Mouse (Mus musculus): ENCODE measurements around the gene Clstn2. TPM values are rescaled to one million over a fixed set of nuclear protein-coding genes. Genes with fewer than 3 reads are reported as not detected.

The Clstn2 gene
- polyA plus RNA-seq, 1 experiment from 2014 or later, result 4.3 TPM

- Histone ChIP-seq H3K9ac (no peak overlapping the region), H3K36me3 (no peaks in the 10 kb centered on the region), H3K27me3 (no peaks in the 10 kb centered on the region), H3K9me3 (replicated peaks) (no peaks in the 10 kb centered on the region), H3K27ac (no peak overlapping the region), H3K4me2 (replicated peaks) (no peak overlapping the region), H3K4me1 (peaks cover 7% of the 10 kb centered on the region), H3K4me3 (no peak overlapping the region)
- WGBS, result 95% methylated on average over 3 of the region's 3 CpGs
- no peak for ATAC-seq (ENCODE audit: low FRiP score)
Observed at GRCm38 (mm10) chr9:97599006-97599405, 434.0 kb downstream of the Clstn2 start.

DNA sequence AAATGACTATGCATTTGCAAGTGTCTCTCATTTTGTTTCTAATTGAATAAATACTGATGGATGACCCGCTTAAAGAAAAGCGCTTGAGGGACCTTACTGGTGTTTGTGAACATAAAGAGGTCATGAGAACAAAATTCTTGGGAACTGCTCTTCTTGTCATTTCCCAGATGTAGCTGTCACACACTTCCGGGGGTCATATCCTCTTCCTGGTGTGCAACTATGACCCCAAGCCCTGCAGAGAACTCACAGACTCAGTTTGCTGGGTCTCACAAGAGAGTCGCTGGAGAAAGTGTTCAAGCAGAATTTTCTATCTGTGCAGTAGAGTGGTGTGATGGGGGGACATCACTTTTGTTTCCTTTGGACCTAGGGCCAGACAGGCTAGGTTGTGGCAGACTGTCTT, 442.3 kb downstream of the Clstn2 start:
- H3K27me3 ChIP-seq, result no peaks in the 10 kb centered on the region
- no peaks in the 10 kb centered on the region for H3K9me3 ChIP-seq (replicated peaks)
- H3K4me1 ChIP-seq, result no peaks in the 10 kb centered on the region
- no peak overlapping the region for H3K9ac ChIP-seq
- whole genome bisulfite sequencing, result 80% methylated on average over 4 of the region's 4 CpGs
- no peak overlapping the region for H3K4me2 ChIP-seq (replicated peaks)
- H3K36me3 ChIP-seq, result no peaks in the 10 kb centered on the region
- no peak for ATAC-seq (ENCODE audit: low FRiP score)
- no peak overlapping the region for H3K4me3 ChIP-seq
- H3K27ac ChIP-seq, result no peak overlapping the region

DNA sequence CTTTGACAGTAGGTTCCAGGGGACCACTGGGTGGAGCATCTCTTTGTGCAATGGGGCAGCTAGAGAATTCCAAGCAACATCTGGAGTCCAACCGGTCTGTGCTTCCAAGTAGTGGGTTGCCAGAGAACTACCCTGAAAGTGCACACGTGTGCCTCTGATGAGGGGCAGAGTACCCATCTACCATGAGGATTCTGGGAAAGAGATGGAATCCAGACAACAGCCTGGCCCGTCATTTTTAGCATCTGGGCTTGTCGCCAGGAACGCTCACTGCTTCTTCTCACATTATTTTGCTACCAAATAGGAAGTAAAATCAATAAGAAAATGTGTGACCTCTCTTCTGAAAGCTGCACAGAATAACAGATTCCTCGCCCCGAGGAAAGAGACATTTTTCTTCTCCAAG, 462.1 kb downstream of the Clstn2 start:
- Histone ChIP-seq H3K4me2 (replicated peaks) (no peak overlapping the region), H3K9me3 (replicated peaks) (no peaks in the 10 kb centered on the region), H3K36me3 (no peaks in the 10 kb centered on the region), H3K27me3 (no peaks in the 10 kb centered on the region), H3K4me3 (no peak overlapping the region), H3K27ac (no peak overlapping the region), H3K9ac (no peak overlapping the region), H3K4me1 (no peaks in the 10 kb centered on the region)
- WGBS, result 79% methylated on average over 7 of the region's 7 CpGs
- ATAC-seq (ENCODE audit: low FRiP score), result no peak

- Histone ChIP-seq H3K4me2 (replicated peaks) (no peak overlapping the region), H3K9ac (no peak overlapping the region)
Observed at GRCm38 (mm10) chr9:97563121-97563520, 469.9 kb downstream of the Clstn2 start.

DNA sequence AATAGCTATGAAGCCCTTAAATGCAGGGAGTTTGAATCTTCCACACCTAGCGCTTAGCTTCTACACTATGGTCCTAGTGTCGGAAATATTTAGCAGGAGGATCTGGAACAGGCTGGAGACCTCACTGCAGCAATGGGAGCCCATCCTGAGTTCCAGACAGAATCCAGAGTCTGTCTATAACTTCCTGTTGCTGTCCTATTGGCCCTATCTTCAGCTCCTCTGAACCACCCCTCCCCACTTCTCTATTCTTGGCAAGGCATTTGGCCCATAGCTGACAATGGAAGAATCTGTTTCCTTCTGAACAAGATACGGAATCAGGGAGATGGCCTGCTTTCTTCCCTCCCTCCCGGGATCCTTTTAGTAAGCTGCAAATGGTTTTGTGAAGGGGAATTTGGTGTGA, 488.6 kb downstream of the Clstn2 start:
- ATAC-seq (ENCODE audit: low FRiP score), result no peak
- H3K4me3 ChIP-seq, result no peak overlapping the region
- 94% methylated on average over 4 of the region's 4 CpGs for WGBS
- H3K27me3 ChIP-seq, result no peaks in the 10 kb centered on the region
- H3K4me2 ChIP-seq (replicated peaks), result no peak overlapping the region
- no peak overlapping the region for H3K27ac ChIP-seq
- no peaks in the 10 kb centered on the region for H3K9me3 ChIP-seq (replicated peaks)
- H3K36me3 ChIP-seq, result no peaks in the 10 kb centered on the region
- no peaks in the 10 kb centered on the region for H3K4me1 ChIP-seq
- no peak overlapping the region for H3K9ac ChIP-seq

More at GRCm38 (mm10) chr9:97563121-97563520, 469.9 kb downstream of the Clstn2 start:
- 93% methylated on average over 6 of the region's 6 CpGs for WGBS
- no peak for ATAC-seq (ENCODE audit: low FRiP score)
- Histone ChIP-seq H3K36me3 (no peaks in the 10 kb centered on the region), H3K4me1 (peaks cover 8% of the 10 kb centered on the region), H3K27ac (no peak overlapping the region), H3K9me3 (replicated peaks) (no peaks in the 10 kb centered on the region), H3K4me3 (no peak overlapping the region), H3K27me3 (no peaks in the 10 kb centered on the region)

- H3K4me1 ChIP-seq, result no peaks in the 10 kb centered on the region
- no peaks in the 10 kb centered on the region for H3K36me3 ChIP-seq
- no peaks in the 10 kb centered on the region for H3K27me3 ChIP-seq
- no peaks in the 10 kb centered on the region for H3K9me3 ChIP-seq (replicated peaks)
- H3K4me2 ChIP-seq (replicated peaks), result no peak overlapping the region
- ATAC-seq (ENCODE audit: low FRiP score), result no peak
- H3K9ac ChIP-seq, result no peak overlapping the region
- 60% methylated on average over 6 of the region's 6 CpGs for WGBS
- no peak overlapping the region for H3K27ac ChIP-seq
- H3K4me3 ChIP-seq, result no peak overlapping the region
Observed at GRCm38 (mm10) chr9:97541419-97541818, 491.6 kb downstream of the Clstn2 start.

DNA sequence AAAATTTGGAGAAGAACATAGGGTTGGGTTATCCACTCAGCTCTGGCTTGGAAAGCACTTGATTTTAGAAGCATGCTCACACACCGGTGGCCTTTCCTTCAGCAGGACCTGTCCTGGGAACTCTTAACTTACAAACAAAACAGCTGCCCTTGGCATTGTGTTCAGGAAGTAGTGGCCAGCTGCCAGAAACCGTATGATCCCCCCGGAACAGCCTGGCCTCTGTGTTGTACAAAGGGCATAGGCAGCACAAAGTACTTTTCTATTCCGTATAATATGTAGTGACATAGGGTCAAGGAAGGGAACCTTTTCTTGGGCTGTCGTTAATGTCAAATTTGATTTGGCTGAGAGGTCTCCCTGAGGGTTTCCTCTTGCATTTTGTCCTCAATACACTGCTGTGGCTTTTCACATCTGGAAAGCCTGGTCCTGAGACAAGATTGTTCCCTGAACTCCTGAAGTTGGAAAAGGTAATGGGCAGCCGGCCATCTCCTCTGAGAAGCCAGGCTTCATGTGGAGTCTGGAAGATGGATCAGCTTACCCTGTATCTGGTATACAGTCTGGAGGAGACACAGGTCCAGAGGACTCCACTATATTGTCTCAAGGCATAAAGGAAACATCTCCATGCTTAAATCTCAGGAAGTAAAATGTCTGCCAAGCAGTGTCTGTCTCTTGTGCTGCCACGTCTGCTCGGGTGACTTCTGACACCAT, 494.8 kb downstream of the Clstn2 start:
- no peaks in the 10 kb centered on the region for H3K4me1 ChIP-seq
- H3K36me3 ChIP-seq, result no peaks in the 10 kb centered on the region
- no peaks in the 10 kb centered on the region for H3K27me3 ChIP-seq
- no peak overlapping the region for H3K9ac ChIP-seq
- H3K27ac ChIP-seq, result no peak overlapping the region
- no peak overlapping the region for H3K4me3 ChIP-seq
- H3K4me2 ChIP-seq (replicated peaks), result no peak overlapping the region
- WGBS, result 54% methylated on average over 8 of the region's 8 CpGs
- no peaks in the 10 kb centered on the region for H3K9me3 ChIP-seq (replicated peaks)
- no peak for ATAC-seq (ENCODE audit: low FRiP score)

- Histone ChIP-seq H3K27ac (no peak overlapping the region), H3K27me3 (no peaks in the 10 kb centered on the region), H3K4me2 (replicated peaks) (no peak overlapping the region), H3K4me3 (no peak overlapping the region), H3K36me3 (no peaks in the 10 kb centered on the region), H3K4me1 (no peaks in the 10 kb centered on the region), H3K9me3 (replicated peaks) (no peaks in the 10 kb centered on the region), H3K9ac (no peak overlapping the region)
- no peak for ATAC-seq (ENCODE audit: low FRiP score)
- 84% methylated on average over 2 of the region's 2 CpGs for WGBS
Observed at GRCm38 (mm10) chr9:97534196-97534595, 498.8 kb downstream of the Clstn2 start.

DNA sequence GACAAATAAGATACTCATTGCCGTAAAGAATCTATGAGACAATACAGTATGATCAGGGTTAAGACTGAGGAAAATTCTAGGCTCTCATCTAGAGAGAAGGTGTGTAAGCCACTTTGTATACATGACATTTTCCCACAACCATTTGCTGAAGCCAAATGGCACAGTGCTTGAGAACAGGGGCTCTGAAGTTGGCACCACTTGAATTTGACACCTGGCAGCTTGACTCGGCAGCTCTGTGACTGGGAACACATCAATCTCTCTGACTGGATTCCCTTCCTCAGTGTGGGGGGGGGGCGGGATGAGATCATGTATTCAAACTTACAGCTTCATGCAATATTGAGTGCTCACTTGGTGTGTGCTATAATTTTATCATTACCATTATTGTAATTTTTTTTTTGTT, 499.7 kb downstream of the Clstn2 start:
- H3K36me3 ChIP-seq, result no peaks in the 10 kb centered on the region
- no peak overlapping the region for H3K9ac ChIP-seq
- H3K27ac ChIP-seq, result no peak overlapping the region
- no peak for ATAC-seq (ENCODE audit: low FRiP score)
- no peaks in the 10 kb centered on the region for H3K4me1 ChIP-seq
- H3K4me3 ChIP-seq, result no peak overlapping the region
- 89% methylated on average over 3 of the region's 3 CpGs for WGBS
- H3K4me2 ChIP-seq (replicated peaks), result no peak overlapping the region
- H3K27me3 ChIP-seq, result no peaks in the 10 kb centered on the region
- H3K9me3 ChIP-seq (replicated peaks), result no peaks in the 10 kb centered on the region

GRCm38 (mm10) chr9:97532536-97532935, 500.4 kb downstream of the Clstn2 start:
- no peak for ATAC-seq (ENCODE audit: low FRiP score)
- Histone ChIP-seq H3K36me3 (no peaks in the 10 kb centered on the region), H3K4me1 (no peaks in the 10 kb centered on the region), H3K4me3 (no peak overlapping the region), H3K27me3 (no peaks in the 10 kb centered on the region), H3K9ac (no peak overlapping the region), H3K27ac (no peak overlapping the region), H3K9me3 (replicated peaks) (no peaks in the 10 kb centered on the region), H3K4me2 (replicated peaks) (no peak overlapping the region)
- WGBS, result 93% methylated on average over 13 of the region's 13 CpGs

DNA sequence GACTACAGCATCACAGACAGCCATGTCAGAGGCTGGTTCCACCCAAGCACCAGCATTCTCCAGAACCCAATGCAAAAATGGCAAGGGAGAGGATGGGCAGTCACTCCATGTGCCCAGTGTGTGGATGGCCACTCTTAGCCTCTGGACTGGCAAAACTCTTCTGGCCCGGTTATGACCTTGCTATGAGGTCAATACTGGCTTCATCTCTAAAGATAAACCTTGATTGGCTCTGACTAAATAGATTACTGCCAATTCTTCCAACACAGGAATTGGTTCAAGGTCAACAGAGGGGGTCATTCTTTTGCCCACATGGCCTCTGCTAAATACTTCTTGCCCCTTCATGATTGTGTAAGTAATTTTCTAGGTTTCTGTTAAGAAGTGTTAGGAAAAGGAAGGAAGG, 505.1 kb downstream of the Clstn2 start:
- Histone ChIP-seq H3K9me3 (replicated peaks) (no peaks in the 10 kb centered on the region), H3K4me2 (replicated peaks) (no peak overlapping the region), H3K4me1 (0 out of 2 replicates have a peak, but pooled peaks cover 4% of the 10 kb centered on the region), H3K36me3 (no peaks in the 10 kb centered on the region), H3K27ac (no peak overlapping the region), H3K9ac (no peak overlapping the region), H3K27me3 (no peaks in the 10 kb centered on the region), H3K4me3 (no peak overlapping the region)
- ATAC-seq (ENCODE audit: low FRiP score), result no peak
- 94% methylated on average over 1 of the region's 1 CpGs for WGBS

DNA sequence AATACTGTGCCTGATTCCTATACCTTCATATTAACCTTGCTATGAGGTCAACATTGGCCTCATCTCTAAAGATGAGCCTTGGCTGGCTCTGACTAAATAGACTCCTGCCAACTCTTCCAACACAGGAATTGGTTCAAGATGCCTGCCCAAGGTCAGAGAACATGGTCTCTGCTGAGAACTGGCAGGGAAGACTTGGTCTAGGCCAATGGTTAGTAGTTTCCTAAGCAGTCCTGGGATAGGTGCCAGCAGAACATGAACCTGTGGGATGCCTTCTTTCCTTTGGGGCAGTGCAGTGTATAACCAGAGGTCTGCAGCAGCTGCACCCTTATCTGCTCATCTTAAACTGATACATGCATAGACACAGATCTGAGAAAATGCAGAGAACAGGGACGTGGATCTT, 505.7 kb downstream of the Clstn2 start:
- 94% methylated on average over 1 of the region's 1 CpGs for WGBS
- H3K4me3 ChIP-seq, result no peak overlapping the region

DNA sequence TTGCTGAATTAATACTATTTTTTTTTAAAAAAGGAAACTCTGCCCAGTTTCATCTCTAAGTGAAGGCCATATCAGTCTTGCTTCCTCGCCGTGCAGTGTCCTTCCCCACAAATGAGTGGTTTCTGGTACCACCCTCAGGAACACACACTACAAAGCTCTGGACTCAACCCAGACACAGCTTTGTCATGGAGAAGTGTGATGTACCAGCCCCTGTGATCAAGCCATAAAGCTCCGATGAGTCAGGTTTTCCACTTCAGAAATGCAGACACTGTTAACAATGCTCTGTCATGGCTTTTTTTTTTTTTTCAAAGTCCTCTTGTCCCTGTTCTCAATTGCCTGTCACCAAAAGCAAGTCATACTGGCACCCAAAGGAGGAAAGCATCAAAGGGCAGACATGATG, 507.4 kb downstream of the Clstn2 start:
- 86% methylated on average over 3 of the region's 3 CpGs for WGBS
- no peaks in the 10 kb centered on the region for H3K36me3 ChIP-seq
- no peak for ATAC-seq (ENCODE audit: low FRiP score)

More for the DNA sequence above, 505.7 kb downstream of the Clstn2 start:
- H3K9ac ChIP-seq, result no peak overlapping the region
- H3K27ac ChIP-seq, result no peak overlapping the region
- no peak for ATAC-seq (ENCODE audit: low FRiP score)
- no peaks in the 10 kb centered on the region for H3K36me3 ChIP-seq
- H3K4me1 ChIP-seq, result 0 out of 2 replicates have a peak, but pooled peaks cover 4% of the 10 kb centered on the region
- no peaks in the 10 kb centered on the region for H3K9me3 ChIP-seq (replicated peaks)
- no peak overlapping the region for H3K4me2 ChIP-seq (replicated peaks)
- no peaks in the 10 kb centered on the region for H3K27me3 ChIP-seq

More for the DNA sequence above, 507.4 kb downstream of the Clstn2 start:
- no peaks in the 10 kb centered on the region for H3K27me3 ChIP-seq
- H3K4me3 ChIP-seq, result no peak overlapping the region
- no peak overlapping the region for H3K27ac ChIP-seq
- no peaks in the 10 kb centered on the region for H3K9me3 ChIP-seq (replicated peaks)
- no peak overlapping the region for H3K9ac ChIP-seq
- H3K4me1 ChIP-seq, result 0 out of 2 replicates have a peak, but pooled peaks cover 4% of the 10 kb centered on the region
- no peak overlapping the region for H3K4me2 ChIP-seq (replicated peaks)

Data from hindbrain, embryonic 12.5 days (tissue).